Mouse (Mus musculus) heart, adult 2 months (tissue): ENCODE measurements around the gene Golph3.

Experiments
- CTCF ChIP-seq: fragments of 200-600 bp; IDR thresholded peaks from 2 replicates; pipeline ENCODE4 v1.8.1; 2022; ENCODE audit warnings: antibody characterized with exemption, mild to moderate bottlenecking, moderate library complexity
- EP300 ChIP-seq: fragments of 200-500 bp; IDR thresholded peaks from 2 replicates; pipeline ENCODE4 v1.6.1; 2011; ENCODE audit warnings: low read depth, low read length, control low read depth; ENCODE audit not compliant: insufficient read depth
- POLR2A ChIP-seq: fragments of 200-500 bp; IDR thresholded peaks from 2 replicates; pipeline ENCODE4 v1.6.1; 2011; ENCODE audit warnings: mild to moderate bottlenecking, low read depth, low read length, control low read depth; ENCODE audit not compliant: insufficient read depth

DNA sequence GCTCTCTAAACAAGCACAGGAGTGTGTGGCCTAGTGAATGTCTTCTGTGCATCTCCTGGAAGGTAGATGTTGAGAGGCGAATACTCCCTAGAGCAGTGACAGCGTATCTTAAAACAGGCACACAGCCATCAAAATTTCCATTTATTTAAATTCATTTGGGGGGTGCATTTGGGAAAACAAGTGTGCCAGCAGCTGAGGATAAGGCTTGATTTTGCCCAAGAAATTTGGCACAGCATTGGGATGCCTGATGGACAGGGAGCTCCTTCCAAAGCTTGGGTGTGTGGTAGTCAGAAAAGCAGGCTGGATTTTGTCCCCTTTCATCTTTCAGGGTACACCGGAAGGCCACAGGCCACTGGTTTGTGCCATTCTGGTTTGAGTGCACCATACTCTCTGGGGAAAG, 48.8 kb downstream of the Golph3 start:
- TF ChIP-seq POLR2A, result no peak
- no peak for TF ChIP-seq CTCF
- TF ChIP-seq EP300, result no peak
